Mouse (Mus musculus): ENCODE results near the gene Hivep1.

Hivep1 gene

DNA sequence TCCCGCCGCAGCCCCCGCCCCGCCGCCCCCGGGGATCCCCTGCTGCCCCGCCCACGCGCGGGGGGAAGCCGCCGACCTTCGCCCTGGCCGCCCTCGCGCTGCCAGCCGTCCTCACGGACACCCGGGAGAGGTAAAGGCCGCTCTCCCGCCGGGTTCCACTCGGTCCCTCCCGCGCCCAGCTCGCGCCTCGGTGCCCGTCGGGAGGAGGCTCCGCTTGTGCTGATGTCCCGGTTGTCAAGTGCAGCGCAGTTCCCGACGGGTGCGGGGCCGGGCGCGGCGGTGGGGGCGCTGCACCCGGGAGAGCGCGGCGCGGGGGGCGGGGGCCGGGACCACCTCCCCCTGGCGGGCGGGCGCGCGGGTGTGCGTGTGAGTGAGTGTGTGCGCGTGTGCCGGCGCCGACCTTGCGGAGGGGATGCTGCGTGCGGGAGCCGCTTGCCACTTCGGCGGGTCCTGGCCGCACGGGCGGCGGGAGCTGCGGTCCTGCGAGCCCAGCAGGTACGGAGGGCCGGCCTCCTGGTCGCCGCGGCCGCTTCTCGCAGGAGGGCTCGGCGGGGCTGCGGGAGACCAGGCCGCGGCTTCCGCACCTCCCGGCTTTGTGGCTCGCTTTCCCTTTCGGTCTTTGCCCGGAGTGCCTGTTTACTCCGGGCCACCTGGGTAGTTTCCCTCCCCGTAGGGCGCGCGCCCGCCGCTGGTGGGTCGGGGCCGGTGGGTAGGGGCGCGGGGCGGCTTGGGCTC lies at the start of gene Hivep1:
Hivep1 (plus strand) TSS at position 61 of the 735 bp plus-strand sequence.
- DNase-seq (ENCODE audit: extremely low read depth, low read depth), result no peak

DNA sequence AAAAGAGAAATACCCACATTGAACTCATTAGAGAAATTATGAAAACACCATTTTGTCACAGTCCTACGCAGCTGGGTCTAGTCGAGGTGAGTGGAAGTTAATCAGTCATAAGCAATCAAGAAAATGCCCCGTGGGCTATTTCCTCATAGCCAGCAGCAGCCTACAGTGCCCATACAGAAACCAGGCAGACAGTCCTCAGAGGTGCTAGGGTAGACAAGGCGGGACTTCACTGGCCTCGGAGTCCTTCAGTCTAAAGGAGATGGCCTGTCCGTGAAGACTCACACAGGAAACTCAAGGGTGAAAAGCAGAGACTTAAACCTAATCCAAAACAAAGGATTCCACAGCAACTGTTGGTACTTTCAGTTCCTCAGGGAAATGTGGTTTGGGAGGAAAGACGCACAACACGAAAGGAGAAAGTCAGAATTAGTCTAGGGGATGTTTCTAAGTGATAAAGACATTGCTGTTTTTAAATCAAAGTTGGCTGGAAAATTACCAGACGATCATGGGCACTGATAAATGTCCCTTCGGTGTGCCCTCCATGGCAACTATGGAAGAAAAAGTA lies 36.3 kb upstream of the Hivep1 start:
- DNase-seq (ENCODE audit: extremely low read depth, low read depth), result no peak

DNA sequence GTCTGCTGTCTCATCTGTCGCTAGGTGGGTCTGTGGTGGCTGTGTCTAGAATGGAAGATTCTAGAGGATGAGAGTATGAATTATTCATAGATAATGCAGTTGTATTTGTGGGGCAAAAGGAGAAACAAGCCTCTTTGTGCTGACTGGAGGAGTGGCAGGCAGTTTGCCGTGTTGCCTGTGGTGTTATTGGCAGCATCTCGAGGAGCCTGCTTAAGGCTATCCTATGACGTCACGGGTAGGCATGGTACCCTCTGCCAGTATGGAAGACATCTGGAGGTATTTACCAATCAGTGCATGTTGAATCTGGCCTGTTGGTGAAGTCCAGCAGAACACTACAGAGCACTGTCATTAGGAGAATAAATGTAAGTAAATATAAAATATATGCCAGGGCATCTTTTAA lies 35.6 kb upstream of the Hivep1 start:
- no peak for DNase-seq (ENCODE audit: extremely low read depth, low read depth)

DNA sequence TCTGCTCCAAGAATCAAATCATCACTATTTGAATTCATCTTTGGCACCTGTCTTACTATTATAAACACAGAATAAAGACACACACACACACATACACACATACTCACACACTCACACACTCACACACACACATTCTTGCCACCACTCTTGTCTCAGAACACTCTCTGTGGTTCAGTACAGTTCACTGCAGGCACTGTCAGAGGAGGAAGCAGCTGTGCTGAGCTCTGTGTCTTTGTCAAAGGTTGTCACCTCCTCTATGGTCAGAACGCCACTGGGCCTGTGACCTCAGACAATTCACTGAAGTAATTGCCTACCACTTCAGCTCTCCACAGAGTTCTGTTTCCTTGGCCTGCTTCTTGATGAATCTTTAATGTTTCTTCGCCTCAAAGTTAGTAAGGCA lies 33.5 kb upstream of the Hivep1 start:
- DNase-seq (ENCODE audit: extremely low read depth, low read depth), result no peak

DNA sequence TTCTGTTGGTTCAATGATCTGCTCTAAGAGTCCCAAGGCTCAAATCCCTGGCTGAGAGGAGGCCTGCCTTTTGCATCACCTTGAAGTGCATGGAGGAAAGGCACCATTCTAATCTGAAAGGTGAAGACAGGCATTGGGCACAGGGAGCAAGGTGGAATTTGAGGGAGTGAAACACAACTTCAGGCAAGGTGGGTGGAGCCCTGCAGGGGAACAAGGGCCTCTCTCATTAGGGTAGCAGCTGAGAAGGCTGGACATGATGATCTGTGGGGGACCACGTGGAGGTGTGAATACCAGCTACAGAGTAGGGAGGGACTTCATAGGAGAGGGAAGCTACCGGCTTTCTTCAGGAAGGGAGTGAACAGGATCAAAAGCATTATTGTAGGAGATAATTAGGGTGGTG lies 10.6 kb upstream of the Hivep1 start:
- no peak for DNase-seq (ENCODE audit: extremely low read depth, low read depth)

DNA sequence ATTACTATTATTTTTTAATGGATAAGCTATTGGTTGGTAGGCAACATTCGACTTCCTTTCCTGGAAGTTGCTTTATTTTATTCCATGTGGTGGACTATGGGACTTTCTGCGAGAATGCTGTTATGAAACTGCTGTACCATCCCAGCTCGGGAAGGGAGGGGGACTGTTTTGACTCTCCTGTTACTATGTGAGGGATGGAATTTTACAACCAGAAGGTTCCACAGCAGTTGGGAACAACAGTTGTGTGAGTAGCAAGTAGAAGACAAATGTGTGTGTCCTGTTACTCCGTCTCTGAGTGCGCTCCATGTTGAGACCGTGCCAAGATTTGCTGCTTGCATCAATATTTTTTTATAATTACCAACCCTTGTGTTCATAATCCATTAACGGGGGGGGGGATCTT lies 8.4 kb upstream of the Hivep1 start:
- no peak for DNase-seq (ENCODE audit: extremely low read depth, low read depth)

DNA sequence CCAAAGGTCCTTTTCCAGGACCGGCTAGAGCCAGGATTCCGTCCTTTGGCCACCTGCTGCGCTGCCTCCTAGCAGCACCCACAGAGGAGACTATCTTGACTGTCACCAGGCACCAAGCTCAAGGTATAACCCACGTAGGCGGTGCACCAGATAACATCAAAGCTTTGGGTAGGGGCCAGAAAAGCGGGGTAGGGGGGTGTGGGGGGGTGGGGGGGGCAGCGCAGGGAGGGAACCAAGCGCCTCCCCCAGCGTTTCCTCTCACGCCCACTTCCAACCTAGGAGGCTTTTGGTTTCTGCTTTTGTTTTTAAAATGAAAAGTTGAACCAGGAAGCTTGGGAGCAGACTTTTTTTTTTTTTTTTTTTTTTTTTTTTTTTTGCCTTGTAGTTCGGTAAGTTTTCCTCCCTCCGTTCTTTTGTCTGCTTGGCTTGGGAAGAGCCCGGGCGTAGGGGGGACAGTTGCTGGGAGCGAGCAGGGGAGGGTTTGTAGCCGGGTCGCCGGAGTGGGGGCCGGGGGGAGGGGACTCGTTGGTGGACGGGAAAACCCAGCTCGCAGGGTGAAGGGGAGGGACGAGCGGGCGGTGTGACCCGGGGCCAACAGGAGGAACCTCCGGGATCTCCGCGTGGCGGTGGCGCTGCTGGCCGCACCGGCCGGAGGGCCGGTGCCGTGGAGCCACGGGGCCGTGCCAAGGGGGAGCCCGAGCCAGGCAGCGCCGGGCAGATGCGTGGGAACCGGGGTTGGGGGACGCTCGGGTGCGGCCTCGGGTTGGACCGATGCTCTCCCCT lies 2.6 kb upstream of the Hivep1 start:
- DNase-seq (ENCODE audit: extremely low read depth, low read depth), result no peak

DNA sequence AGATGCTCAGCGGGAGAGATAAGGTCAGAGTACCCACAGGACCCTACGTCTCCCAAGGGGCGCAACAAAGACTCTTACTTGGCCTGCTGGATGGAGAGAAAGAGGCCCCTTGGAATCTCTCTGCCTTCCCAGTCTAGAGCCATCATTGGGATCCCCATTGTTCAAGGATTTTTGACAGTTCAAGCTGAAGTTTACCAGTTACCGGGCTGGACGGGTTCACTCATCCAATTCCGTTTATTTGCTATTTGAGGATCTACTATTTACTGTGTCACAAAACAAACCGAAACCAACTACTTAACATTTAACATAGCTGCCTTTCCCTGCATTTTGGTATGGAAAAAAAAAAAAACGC lies 2.1 kb upstream of the Hivep1 start:
- no peak for DNase-seq (ENCODE audit: extremely low read depth, low read depth)

DNA sequence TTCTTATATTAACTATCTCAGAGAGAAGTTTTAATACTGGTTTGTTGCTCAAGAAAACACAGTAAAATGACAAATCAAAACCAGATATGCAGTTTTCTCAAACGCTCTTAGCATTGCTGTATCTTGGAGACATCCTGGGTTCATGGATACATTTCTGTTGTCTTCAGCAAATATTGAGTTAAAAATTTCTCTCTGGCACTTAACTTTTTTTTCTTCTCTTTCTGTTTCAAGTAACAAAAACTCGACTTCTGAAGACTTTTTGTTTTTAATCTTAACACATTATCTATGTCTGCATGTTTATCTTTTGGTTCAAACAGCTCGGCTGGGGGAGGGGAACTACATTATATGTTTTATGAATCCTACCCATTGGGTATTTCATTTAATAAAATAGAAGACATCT lies 1.7 kb upstream of the Hivep1 start:
- no peak for DNase-seq (ENCODE audit: extremely low read depth, low read depth)

DNA sequence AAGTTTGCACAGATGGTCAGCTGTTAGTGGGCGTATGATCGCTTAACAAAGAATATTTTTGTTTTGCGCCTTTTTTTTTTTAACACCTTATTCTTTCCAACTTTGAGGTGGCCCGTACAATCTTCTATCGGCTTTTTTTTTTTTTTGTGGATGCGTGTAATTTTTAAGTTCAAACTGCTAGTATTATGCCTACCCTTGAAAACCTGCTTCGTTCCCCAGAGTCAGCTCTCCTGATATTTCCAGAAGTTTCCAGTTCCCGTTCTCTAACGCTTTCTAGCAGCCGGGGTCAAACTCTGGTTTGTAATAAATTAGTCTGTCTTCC lies 980 bp upstream of the Hivep1 start:
- DNase-seq (ENCODE audit: extremely low read depth, low read depth), result no peak

DNA sequence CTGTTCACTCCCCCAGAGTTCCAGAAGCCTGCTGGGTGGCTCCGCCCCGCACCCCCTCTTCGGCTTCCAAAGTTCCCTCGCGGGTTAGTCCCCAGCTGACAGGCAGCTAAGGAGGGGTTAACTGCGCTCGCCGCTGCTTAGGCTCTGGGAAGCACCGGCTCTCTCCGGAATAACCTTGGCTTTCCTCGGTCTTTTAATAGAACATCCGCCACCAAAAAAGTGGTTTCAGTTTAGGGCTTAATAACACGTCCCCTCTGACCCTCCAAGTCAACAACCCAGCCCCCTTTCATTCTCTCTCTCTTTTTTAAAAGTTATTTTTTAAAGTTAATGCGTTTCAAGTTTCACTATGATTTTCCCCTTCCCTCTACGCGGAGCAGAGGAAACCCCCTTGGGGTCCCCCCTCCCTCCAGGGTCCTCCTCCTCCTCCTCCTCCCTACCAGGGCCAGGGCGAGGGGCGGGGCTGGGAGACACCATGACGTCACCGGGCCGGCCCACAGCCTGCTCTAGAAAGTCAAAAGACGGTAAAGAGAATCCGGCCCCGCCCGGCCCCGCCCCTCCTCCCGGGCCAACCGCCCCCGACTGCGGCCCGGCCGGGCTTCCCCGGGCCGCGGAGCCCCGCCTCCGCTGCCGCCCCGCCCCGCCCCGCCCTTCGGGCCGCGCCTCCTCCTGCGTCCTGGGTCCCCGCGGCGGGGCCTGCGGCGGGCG lies 467 bp upstream of the Hivep1 start:
- DNase-seq (ENCODE audit: extremely low read depth, low read depth), result peak; percentile 77

DNA sequence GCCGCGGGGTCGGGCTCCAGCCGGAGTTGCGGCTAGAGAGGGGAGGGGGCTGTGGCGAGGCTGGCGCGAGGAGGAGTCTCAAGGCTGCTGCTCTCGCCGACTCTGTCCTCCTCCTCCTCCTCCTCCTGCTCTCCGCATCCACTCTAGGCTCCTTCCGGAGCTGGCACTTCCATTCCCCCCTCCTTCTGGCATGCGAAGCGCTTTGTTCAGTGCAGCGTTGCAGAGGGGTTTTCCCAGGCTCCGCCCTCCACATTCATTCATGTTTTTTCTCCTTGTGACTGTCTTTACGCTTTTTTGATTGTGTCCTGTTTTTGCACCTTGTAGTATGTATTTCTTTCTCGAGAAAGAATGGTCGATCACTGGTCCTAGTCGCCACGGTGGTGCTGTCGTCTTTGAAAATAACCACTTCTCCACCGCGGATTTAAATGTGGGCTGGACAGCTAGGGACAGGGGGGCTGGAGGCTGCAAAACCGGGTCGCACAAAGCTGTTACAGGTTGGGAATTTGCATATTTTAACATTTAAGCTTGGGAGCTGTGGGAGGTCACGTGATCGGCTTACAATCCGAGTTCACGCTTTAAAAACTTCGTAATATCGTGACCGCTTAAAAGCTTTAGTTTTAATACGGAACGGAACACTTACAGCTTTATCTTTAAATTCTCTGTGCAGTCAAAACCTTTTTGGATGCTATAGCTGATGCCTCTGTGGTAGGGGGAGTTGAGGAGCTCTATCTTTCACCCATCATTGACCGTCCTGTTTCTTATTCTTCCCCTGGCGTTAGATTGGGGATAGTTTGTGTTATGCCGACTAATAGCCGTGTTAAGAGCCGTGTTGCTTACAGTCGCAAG lies 1.1 kb downstream of the Hivep1 start:
- peak; percentile 71 for DNase-seq (ENCODE audit: extremely low read depth, low read depth)

DNA sequence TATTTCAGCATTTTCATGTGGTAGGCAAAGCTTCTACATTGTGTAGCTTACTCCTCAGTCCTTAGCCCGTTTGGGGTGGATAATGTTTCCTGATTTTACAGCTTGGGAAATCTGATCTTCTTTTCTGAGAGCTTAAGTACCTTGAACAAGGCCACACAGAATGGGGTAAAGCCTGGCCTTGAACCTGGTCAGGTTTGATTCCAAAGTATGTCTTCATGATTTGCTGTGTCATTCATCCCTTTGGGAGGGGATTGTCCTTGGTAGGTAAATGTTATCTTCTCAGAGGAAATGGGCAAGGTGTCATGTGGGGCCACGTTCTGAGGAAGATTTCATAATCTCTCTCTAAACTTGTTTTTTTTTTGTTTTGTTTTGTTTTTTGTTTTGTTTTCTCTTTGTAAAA lies 1.8 kb downstream of the Hivep1 start:
- DNase-seq (ENCODE audit: extremely low read depth, low read depth), result no peak

DNA sequence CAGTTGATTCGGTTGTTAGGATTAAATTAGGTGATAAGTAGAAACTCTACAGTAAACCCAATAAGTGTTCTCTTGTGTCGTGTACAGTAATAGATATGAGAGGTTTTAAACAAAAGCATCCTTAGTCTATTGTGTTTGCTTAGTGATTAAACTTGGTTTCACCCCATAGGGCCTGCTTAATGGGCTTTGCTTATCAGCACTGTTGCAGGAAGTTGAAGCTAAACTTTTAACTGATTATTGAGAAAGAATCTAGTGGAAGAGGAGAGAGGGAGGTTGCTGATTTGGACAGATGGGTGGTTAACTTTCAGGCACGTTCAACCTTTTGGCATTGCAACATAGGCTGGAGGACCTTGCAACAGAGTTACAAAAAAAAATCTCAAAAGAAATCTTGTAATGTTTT lies 2.3 kb downstream of the Hivep1 start:
- no peak for DNase-seq (ENCODE audit: extremely low read depth, low read depth)

DNA sequence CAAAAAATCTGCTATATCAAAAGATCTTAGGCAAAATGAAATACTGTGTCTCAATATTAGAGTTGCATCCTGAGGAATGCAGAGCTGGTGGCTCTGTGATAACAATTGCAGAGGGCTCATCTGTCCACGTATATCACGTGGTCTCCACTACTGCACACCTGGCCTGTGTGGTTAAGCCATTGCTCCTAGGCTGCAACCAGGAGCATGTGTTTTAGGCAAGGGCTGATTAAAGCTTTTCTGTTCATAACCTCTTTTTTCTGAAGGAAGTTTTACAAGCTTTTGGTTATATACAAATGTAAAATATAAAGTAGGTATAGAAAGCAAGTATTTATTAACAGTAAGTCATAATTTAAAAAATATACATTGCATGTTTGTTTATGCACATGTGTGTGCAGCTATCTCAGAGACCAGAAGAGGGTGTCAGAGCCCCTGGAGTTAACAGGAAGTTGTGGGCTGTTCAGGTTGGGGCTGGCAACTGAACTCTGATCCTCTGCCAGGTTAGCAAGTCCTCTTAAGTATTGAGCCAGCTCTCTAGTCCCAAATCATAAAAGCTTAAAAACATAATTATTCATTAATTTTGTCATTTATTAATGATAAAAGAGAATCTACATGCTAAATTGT lies 5.0 kb downstream of the Hivep1 start:
- DNase-seq (ENCODE audit: extremely low read depth, low read depth), result no peak

DNA sequence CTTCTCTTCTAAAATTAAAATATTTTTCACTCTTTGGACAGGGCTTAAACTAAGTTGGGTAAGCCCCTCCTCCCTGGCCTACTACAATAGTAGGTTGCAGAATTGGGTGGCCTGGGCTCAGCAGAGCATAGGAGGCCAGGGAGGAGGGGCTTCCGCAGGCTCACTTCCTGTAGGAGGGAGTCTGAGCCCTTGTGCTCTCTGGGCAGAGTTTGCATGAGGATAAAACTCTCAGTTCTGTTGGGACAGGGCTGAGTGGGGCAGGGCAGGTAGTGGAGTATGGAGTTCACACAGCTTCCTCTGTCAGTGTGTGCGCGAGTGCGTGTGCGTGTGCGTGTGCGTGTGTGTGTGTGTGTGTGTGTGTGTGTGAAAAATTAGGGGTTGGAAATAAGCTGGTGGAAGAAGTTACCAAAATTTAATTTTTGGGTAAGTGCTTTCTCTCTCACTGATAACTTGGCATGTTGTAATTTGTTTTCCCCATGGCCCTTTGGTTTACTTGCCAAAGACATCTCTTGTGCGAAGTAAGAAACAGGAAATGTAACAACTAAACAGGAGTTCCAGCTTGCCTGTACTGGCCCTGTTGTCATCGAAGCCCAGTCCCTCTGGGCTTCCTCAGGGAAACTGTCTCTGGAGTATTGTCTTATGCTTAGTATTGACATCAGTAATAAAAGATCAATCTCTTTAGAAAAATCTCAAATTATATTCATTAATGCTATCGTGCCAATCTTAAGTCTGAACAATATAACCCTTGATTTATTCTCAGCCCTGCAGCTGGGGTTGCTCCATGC lies 9.2 kb downstream of the Hivep1 start:
- no peak for DNase-seq (ENCODE audit: extremely low read depth, low read depth)

DNA sequence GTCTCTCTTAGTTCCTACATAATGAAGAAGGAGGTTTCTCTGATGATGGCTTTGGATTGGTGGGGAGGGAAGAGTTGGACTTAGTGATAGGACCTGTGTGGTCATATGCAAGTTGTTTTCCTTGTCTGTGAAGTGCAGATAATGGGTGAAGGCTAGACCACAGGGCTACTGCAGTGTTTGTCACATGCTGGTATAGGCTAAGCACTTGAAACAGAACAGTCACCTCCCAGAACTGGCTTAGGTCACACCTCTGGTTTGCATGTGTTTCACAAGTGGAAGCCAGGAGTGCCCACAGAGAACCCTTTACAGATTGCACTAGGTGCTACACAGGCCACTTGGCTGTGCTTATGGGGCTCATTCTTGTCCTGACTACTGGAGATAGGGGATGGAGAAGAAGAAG lies 12.4 kb downstream of the Hivep1 start:
- peak; percentile 92 for DNase-seq (ENCODE audit: extremely low read depth, low read depth)

DNA sequence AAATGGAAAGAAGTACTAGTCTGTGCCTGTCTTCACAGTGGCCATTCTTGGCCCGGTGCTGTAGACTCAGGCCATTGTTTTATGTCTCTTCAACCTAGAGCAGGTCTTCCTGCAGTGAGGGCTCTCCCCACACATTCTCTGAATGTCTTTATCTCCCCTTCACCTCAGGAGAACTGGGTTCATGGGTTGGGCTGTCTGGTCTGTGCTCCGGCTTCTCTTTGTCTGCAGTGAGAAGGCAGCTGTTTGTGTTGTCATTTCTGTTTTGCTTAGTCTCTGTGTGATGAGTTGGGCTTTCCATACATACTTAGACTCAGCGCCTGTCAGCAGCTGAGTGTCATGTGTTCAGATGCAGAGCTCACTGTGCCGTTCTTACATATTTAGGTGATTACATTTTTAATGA lies 18.4 kb downstream of the Hivep1 start:
- DNase-seq (ENCODE audit: extremely low read depth, low read depth), result no peak

DNA sequence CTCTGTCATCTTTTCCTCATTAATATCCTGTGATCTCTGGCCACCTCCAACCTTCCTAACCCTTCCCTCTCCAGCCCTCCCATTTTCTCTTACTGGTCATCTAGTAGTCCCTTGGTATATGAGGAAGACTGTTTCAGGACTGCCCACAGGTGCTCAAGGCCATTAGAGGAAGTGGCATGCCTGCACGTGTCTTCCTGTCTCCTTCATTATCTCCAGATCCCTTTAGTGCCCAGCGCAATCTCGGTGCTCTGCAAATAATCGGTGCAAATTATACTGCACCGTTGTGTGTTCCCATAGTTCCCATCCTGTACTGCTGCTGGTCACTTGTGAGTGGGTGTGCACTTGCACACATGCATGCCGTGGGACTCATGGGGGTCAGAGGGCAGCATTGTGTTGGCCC lies 19.2 kb downstream of the Hivep1 start:
- no peak for DNase-seq (ENCODE audit: extremely low read depth, low read depth)

DNA sequence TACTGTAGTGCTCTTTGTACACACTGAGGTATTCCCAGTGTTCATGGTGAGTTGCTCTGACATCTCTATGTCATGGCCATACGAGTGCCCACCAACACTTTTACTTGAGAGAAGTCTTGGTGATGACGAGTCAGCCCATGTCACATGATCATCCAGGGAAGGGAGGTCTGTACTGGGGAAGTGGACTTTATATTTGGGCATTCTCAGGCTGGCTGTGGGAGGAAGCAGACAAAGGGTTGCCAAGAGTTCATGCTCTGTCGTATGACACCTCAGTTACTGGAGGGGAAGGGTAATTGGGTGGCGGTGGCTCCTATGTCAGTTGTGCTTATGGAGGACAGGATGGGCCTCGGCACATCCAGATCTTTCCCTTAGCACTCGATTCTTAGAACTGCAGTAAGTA lies 21.5 kb downstream of the Hivep1 start:
- no peak for DNase-seq (ENCODE audit: extremely low read depth, low read depth)

All from MEL-GATA-1-ER (cell line).